ENCODE assay signal across 7 mouse cellular contexts in genomic region chr15:85598984-85599886, GRCm38 (mm10). TPM values are rescaled to one million over a fixed set of nuclear protein-coding genes. Genes with fewer than 3 reads are reported as not detected.
DNase-seq lines count a peak whose midpoint lies in the region; ATAC-seq and TF ChIP-seq lines count a peak whose summit lies in the region.

No protein-coding gene starts in this region.

- peak; percentile 80 for DNase-seq in Muller cell, postnatal 12 days (ENCODE audit: inconsistent ontology term)
- DNase-seq in c-Kit-positive CD71-negative TER-119-negative erythroid progenitor cells, embryonic 14.5 days (ENCODE audit: low read depth) = peak; percentile 35
- peak; percentile 84 to 88 for DNase-seq in heart, postnatal 36 days
- peak; percentile 66 to 84 for DNase-seq in layer of hippocampus, adult 2 months (ENCODE audit: low spot score in 2 of 2)
- peak; percentile 36 for DNase-seq in spleen, adult 12 weeks (ENCODE audit: low spot score)

- no peak overlapping the region for H3K4me2 ChIP-seq in forebrain, embryonic 13.5 days
- no peak overlapping the region for H3K4me2 ChIP-seq in midbrain, embryonic 13.5 days (replicated peaks)

- peak; percentile 61 for ATAC-seq in forebrain, embryonic 13.5 days
- peak; percentile 66 for ATAC-seq in midbrain, embryonic 13.5 days

- intact Hi-C loops in heart, postnatal 36 days (cut with DNase I) = loop anchor here (1.0 to 5.0 kb wide), 3 partner anchors 11 to 268 kb away; no protein-coding TSS in a partner anchor

- TF ChIP-seq CTCF in layer of hippocampus, adult 2 months (conservative IDR thresholded peaks at IDR 0.05) = peak; percentile 99

- H3K27me3 ChIP-seq in forebrain, embryonic 13.5 days = no peaks in the 10 kb centered on the region
- H3K27me3 ChIP-seq in midbrain, embryonic 13.5 days = peaks cover 8% of the 10 kb centered on the region; the same call in 1 of the 2 replicates

- 53% methylated on average over 17 of the region's 17 CpGs for WGBS in forebrain, embryonic 13.5 days
- 54% methylated on average over 17 of the region's 17 CpGs for WGBS in midbrain, embryonic 13.5 days

- H3K9me3 ChIP-seq in forebrain, embryonic 13.5 days (replicated peaks) = no peaks in the 10 kb centered on the region
- H3K9me3 ChIP-seq in midbrain, embryonic 13.5 days = no peaks in the 10 kb centered on the region

- H3K4me1 ChIP-seq in forebrain, embryonic 13.5 days = peaks cover 6% of the 10 kb centered on the region; the same call in 1 of the 2 replicates
- peaks cover 7% of the 10 kb centered on the region; the same call in 1 of the 2 replicates for H3K4me1 ChIP-seq in midbrain, embryonic 13.5 days (replicated peaks)

- no peak overlapping the region for H3K9ac ChIP-seq in forebrain, embryonic 13.5 days
- H3K9ac ChIP-seq in midbrain, embryonic 13.5 days (replicated peaks) = no peak overlapping the region

- no peak overlapping the region for H3K4me3 ChIP-seq in forebrain, embryonic 13.5 days
- 0 out of 2 replicates have a peak overlapping the region, but pooled peaks have one; percentile 7 for H3K4me3 ChIP-seq in layer of hippocampus, adult 2 months
- no peak overlapping the region for H3K4me3 ChIP-seq in midbrain, embryonic 13.5 days (replicated peaks)

- no peak overlapping the region for H3K27ac ChIP-seq in forebrain, embryonic 13.5 days
- H3K27ac ChIP-seq in layer of hippocampus, adult 2 months = peak overlapping the region; percentile 83
- no peak overlapping the region for H3K27ac ChIP-seq in midbrain, embryonic 13.5 days

- H3K36me3 ChIP-seq in forebrain, embryonic 13.5 days (ENCODE audit: poor library complexity, severe bottlenecking) = no peaks in the 10 kb centered on the region
- H3K36me3 ChIP-seq in midbrain, embryonic 13.5 days = no peaks in the 10 kb centered on the region

RNA-seq across cellular contexts. Expression of gene Wnt7b, which starts 17.0 kb away (rescaled TPM):
- polyA plus RNA-seq in forebrain, embryonic 13.5 days (2015; fragmentation: Nextera tagmentation; extraction: Ambion mirVana) = 84.0 and 92.2 TPM in 2 replicates
- under 1 TPM; 0.11 to 0.25 TPM for total RNA-seq in heart, postnatal 36 days (2021)
- 10 to 100 TPM; 46.4 to 47.6 TPM for total RNA-seq in layer of hippocampus, adult 2 months (2021)
- polyA plus RNA-seq in midbrain, embryonic 13.5 days (2015; fragmentation: Nextera tagmentation; extraction: Ambion mirVana) = 55.9 and 63.4 TPM in 2 replicates

Comparison
In these comparisons a context has a peak if more than half of its experiments do, and no peak if none do; other contexts are left out.
1. DNase-seq: peak in every context shown above with its lines; median percentile 86 in heart, postnatal 36 days; 80 in Muller cell, postnatal 12 days; 75 in layer of hippocampus, adult 2 months; 36 in spleen, adult 12 weeks; 35 in c-Kit-positive CD71-negative TER-119-negative erythroid progenitor cells, embryonic 14.5 days.
2. RNA of gene Wnt7b, which starts 17.0 kb away (total RNA-seq): 46.4 to 47.6 TPM in layer of hippocampus, adult 2 months; 0.11 to 0.25 TPM in heart, postnatal 36 days; every median in the first group is over 10 times any median in the second.